Mouse (Mus musculus): Measurements from ENCODE around the gene Pax6. TPM values are rescaled to one million over a fixed set of nuclear protein-coding genes. Genes with fewer than 3 reads are reported as not detected.

Pax6 gene
- total RNA-seq (2021), result 0.83 TPM in 1 of 2 replicates, not detected in the other
- long read RNA-seq, experiment 1, partial matches to known transcripts, result 0 of 1 reads
- long read RNA-seq, experiment 1, other reads (novel, unspliced or antisense), result 1 of 1 reads
- long read RNA-seq, experiment 2, result 0 reads

- DNase-seq, result peak; percentile 28
Observed at GRCm38 (mm10) chr2:105668271-105669270, at the start of gene Pax6. TSS of gene Pax6 (plus strand) at chr2:105668900.

- DNase-seq, result no peak
Observed at GRCm38 (mm10) chr2:105648933-105649332, 19.8 kb upstream of the Pax6 start.

- no peak for DNase-seq
Observed at GRCm38 (mm10) chr2:105656456-105656855, 12.2 kb upstream of the Pax6 start.

GRCm38 (mm10) chr2:105659350-105659749 lies 9.3 kb upstream of the Pax6 start:
- DNase-seq, result no peak

GRCm38 (mm10) chr2:105659926-105660873 lies 8.5 kb upstream of the Pax6 start:
- no peak for DNase-seq

- DNase-seq, result no peak
Observed at GRCm38 (mm10) chr2:105660874-105661622, 7.7 kb upstream of the Pax6 start.

- DNase-seq, result no peak
Observed at GRCm38 (mm10) chr2:105661623-105662066, 7.1 kb upstream of the Pax6 start.

GRCm38 (mm10) chr2:105662121-105662520 lies 6.6 kb upstream of the Pax6 start:
- no peak for DNase-seq

- DNase-seq, result no peak
Observed at GRCm38 (mm10) chr2:105662606-105663005, 6.1 kb upstream of the Pax6 start.

- DNase-seq, result no peak
Observed at GRCm38 (mm10) chr2:105663101-105663511, 5.6 kb upstream of the Pax6 start.

GRCm38 (mm10) chr2:105664996-105665395 lies 3.7 kb upstream of the Pax6 start:
- DNase-seq, result no peak

GRCm38 (mm10) chr2:105665491-105666250 lies 3.0 kb upstream of the Pax6 start:
- no peak for DNase-seq

- no peak for DNase-seq
Observed at GRCm38 (mm10) chr2:105666331-105666730, 2.4 kb upstream of the Pax6 start.

- no peak for DNase-seq
Observed at GRCm38 (mm10) chr2:105666763-105667625, 1.7 kb upstream of the Pax6 start.

- no peak for DNase-seq
Observed at GRCm38 (mm10) chr2:105667626-105667950, 1.1 kb upstream of the Pax6 start.

- DNase-seq, result no peak
Observed at GRCm38 (mm10) chr2:105669371-105669861, 716 bp downstream of the Pax6 start.

GRCm38 (mm10) chr2:105669881-105670730 lies 1.4 kb downstream of the Pax6 start:
- no peak for DNase-seq

- no peak for DNase-seq
Observed at GRCm38 (mm10) chr2:105670731-105671095, 2.0 kb downstream of the Pax6 start.
